Mouse (Mus musculus): ENCODE measurements around the gene Soga1. TPM values are rescaled to one million over a fixed set of nuclear protein-coding genes. Genes with fewer than 3 reads are reported as not detected.
A peak's percentile ranks its signal among the peaks of the same experiment; 100 is the strongest.

Gene Soga1
- polyA plus RNA-seq, 1 experiment from 2014 or later = 4.4 TPM

- Histone ChIP-seq H3K4me3 (ENCODE audit: low read length) (no peak overlapping the region), H3K27ac (ENCODE audit: low read depth, low read length) (no peak overlapping the region), H3K4me2 (ENCODE audit: low read length) (no peak overlapping the region), H3K4me1 (ENCODE audit: control insufficient read depth, insufficient read depth, low read depth, low read length) (no peaks in the 10 kb centered on the region), H3K27me3 (replicated peaks; ENCODE audit: control insufficient read depth, insufficient read depth, low read length) (no peaks in the 10 kb centered on the region), H3K9ac (ENCODE audit: low read depth, low read length) (no peak overlapping the region), H3K9me3 (ENCODE audit: control insufficient read depth, low read length) (no peaks in the 10 kb centered on the region), H3K36me3 (ENCODE audit: control insufficient read depth, insufficient read depth, low read length) (peaks cover 81% of the 10 kb centered on the region)
- 61% methylated on average over 4 of the region's 4 CpGs for WGBS
- no peak for ATAC-seq
Measured at GRCm38 (mm10) chr2:157019228-157019627, 59.8 kb downstream of the Soga1 start.

GRCm38 (mm10) chr2:157016529-157017270 lies 62.4 kb downstream of the Soga1 start:
- peaks cover 61% of the 10 kb centered on the region for H3K36me3 ChIP-seq (ENCODE audit: control insufficient read depth, insufficient read depth, low read length)
- H3K27me3 ChIP-seq (replicated peaks; ENCODE audit: control insufficient read depth, insufficient read depth, low read length) = no peaks in the 10 kb centered on the region
- H3K27ac ChIP-seq (ENCODE audit: low read depth, low read length) = no peak overlapping the region; the same call in 1 of the 2 replicates
- H3K4me3 ChIP-seq (ENCODE audit: low read length) = no peak overlapping the region
- H3K4me2 ChIP-seq (ENCODE audit: low read length) = no peak overlapping the region
- 83% methylated on average over 18 of the region's 18 CpGs for WGBS
- no peak for ATAC-seq
- no peaks in the 10 kb centered on the region for H3K9me3 ChIP-seq (ENCODE audit: control insufficient read depth, low read length)
- H3K4me1 ChIP-seq (ENCODE audit: control insufficient read depth, insufficient read depth, low read depth, low read length) = no peaks in the 10 kb centered on the region
- no peak overlapping the region for H3K9ac ChIP-seq (ENCODE audit: low read depth, low read length)

GRCm38 (mm10) chr2:157012341-157012740 lies 66.7 kb downstream of the Soga1 start:
- Histone ChIP-seq H3K36me3 (ENCODE audit: control insufficient read depth, insufficient read depth, low read length) (peaks cover 22% of the 10 kb centered on the region), H3K4me3 (ENCODE audit: low read length) (no peak overlapping the region), H3K4me2 (ENCODE audit: low read length) (no peak overlapping the region), H3K27me3 (replicated peaks; ENCODE audit: control insufficient read depth, insufficient read depth, low read length) (no peaks in the 10 kb centered on the region), H3K9me3 (ENCODE audit: control insufficient read depth, low read length) (no peaks in the 10 kb centered on the region), H3K27ac (ENCODE audit: low read depth, low read length) (no peak overlapping the region), H3K9ac (ENCODE audit: low read depth, low read length) (no peak overlapping the region), H3K4me1 (ENCODE audit: control insufficient read depth, insufficient read depth, low read depth, low read length) (peaks cover 2% of the 10 kb centered on the region)
- WGBS = 91% methylated on average over 6 of the region's 6 CpGs
- no peak for ATAC-seq

- no peak overlapping the region for H3K27ac ChIP-seq (ENCODE audit: low read depth, low read length)
- H3K27me3 ChIP-seq (replicated peaks; ENCODE audit: control insufficient read depth, insufficient read depth, low read length) = no peaks in the 10 kb centered on the region
- ATAC-seq = 0 out of 2 replicates have a peak, but pooled peaks have one; percentile 29
- H3K4me2 ChIP-seq (ENCODE audit: low read length) = no peak overlapping the region
- H3K9ac ChIP-seq (ENCODE audit: low read depth, low read length) = 0 out of 2 replicates have a peak overlapping the region, but pooled peaks have one; percentile 14
- H3K4me3 ChIP-seq (ENCODE audit: low read length) = no peak overlapping the region
- peaks cover 14% of the 10 kb centered on the region for H3K4me1 ChIP-seq (ENCODE audit: control insufficient read depth, insufficient read depth, low read depth, low read length)
- peaks cover 8% of the 10 kb centered on the region for H3K36me3 ChIP-seq (ENCODE audit: control insufficient read depth, insufficient read depth, low read length)
- no peaks in the 10 kb centered on the region for H3K9me3 ChIP-seq (ENCODE audit: control insufficient read depth, low read length)
- WGBS = 54% methylated on average over 11 of the region's 11 CpGs
Measured at GRCm38 (mm10) chr2:157010634-157011310, 68.3 kb downstream of the Soga1 start.

- H3K36me3 ChIP-seq (ENCODE audit: control insufficient read depth, insufficient read depth, low read length) = peaks cover 4% of the 10 kb centered on the region
- H3K4me1 ChIP-seq (ENCODE audit: control insufficient read depth, insufficient read depth, low read depth, low read length) = peaks cover 16% of the 10 kb centered on the region
- H3K4me2 ChIP-seq (ENCODE audit: low read length) = no peak overlapping the region
- H3K9ac ChIP-seq (ENCODE audit: low read depth, low read length) = no peak overlapping the region
- H3K9me3 ChIP-seq (ENCODE audit: control insufficient read depth, low read length) = no peaks in the 10 kb centered on the region
- H3K4me3 ChIP-seq (ENCODE audit: low read length) = no peak overlapping the region
- no peaks in the 10 kb centered on the region for H3K27me3 ChIP-seq (replicated peaks; ENCODE audit: control insufficient read depth, insufficient read depth, low read length)
- no peak for ATAC-seq
- H3K27ac ChIP-seq (ENCODE audit: low read depth, low read length) = no peak overlapping the region
Measured at GRCm38 (mm10) chr2:157010121-157010520, 68.9 kb downstream of the Soga1 start.

GRCm38 (mm10) chr2:157008509-157008908 lies 70.5 kb downstream of the Soga1 start:
- no peak overlapping the region for H3K4me3 ChIP-seq (ENCODE audit: low read length)
- H3K4me2 ChIP-seq (ENCODE audit: low read length) = no peak overlapping the region
- no peaks in the 10 kb centered on the region for H3K27me3 ChIP-seq (replicated peaks; ENCODE audit: control insufficient read depth, insufficient read depth, low read length)
- H3K9ac ChIP-seq (ENCODE audit: low read depth, low read length) = no peak overlapping the region
- no peak overlapping the region for H3K27ac ChIP-seq (ENCODE audit: low read depth, low read length)
- H3K4me1 ChIP-seq (ENCODE audit: control insufficient read depth, insufficient read depth, low read depth, low read length) = peaks cover 16% of the 10 kb centered on the region
- no peaks in the 10 kb centered on the region for H3K36me3 ChIP-seq (ENCODE audit: control insufficient read depth, insufficient read depth, low read length)
- no peaks in the 10 kb centered on the region for H3K9me3 ChIP-seq (ENCODE audit: control insufficient read depth, low read length)
- no peak for ATAC-seq

GRCm38 (mm10) chr2:157007234-157007596 lies 71.8 kb downstream of the Soga1 start:
- no peaks in the 10 kb centered on the region for H3K27me3 ChIP-seq (replicated peaks; ENCODE audit: control insufficient read depth, insufficient read depth, low read length)
- 36% methylated on average over 5 of the region's 5 CpGs for WGBS
- no peak; the same call in 1 of the 2 replicates for ATAC-seq
- H3K9ac ChIP-seq (ENCODE audit: low read depth, low read length) = peak overlapping the region; percentile 63
- peak overlapping the region; percentile 67 for H3K27ac ChIP-seq (ENCODE audit: low read depth, low read length)
- H3K4me1 ChIP-seq (ENCODE audit: control insufficient read depth, insufficient read depth, low read depth, low read length) = peaks cover 16% of the 10 kb centered on the region
- H3K4me2 ChIP-seq (ENCODE audit: low read length) = peak overlapping the region; percentile 98
- peak overlapping the region; percentile 60 for H3K4me3 ChIP-seq (ENCODE audit: low read length)
- H3K36me3 ChIP-seq (ENCODE audit: control insufficient read depth, insufficient read depth, low read length) = no peaks in the 10 kb centered on the region
- H3K9me3 ChIP-seq (ENCODE audit: control insufficient read depth, low read length) = no peaks in the 10 kb centered on the region

GRCm38 (mm10) chr2:157006511-157007233 lies 72.4 kb downstream of the Soga1 start, which contains the start of gene Dsn1:
TSS of gene Dsn1 (minus strand) at chr2:157007154.
- Histone ChIP-seq H3K4me1 (ENCODE audit: control insufficient read depth, insufficient read depth, low read depth, low read length) (peaks cover 16% of the 10 kb centered on the region), H3K4me3 (ENCODE audit: low read length) (peak within 1 kb of the TSS; percentile 60), H3K27me3 (replicated peaks; ENCODE audit: control insufficient read depth, insufficient read depth, low read length) (no peaks in the 10 kb centered on the region), H3K9me3 (ENCODE audit: control insufficient read depth, low read length) (no peaks in the 10 kb centered on the region), H3K9ac (ENCODE audit: low read depth, low read length) (peak within 1 kb of the TSS; percentile 63), H3K36me3 (ENCODE audit: control insufficient read depth, insufficient read depth, low read length) (no peaks in the 10 kb centered on the region), H3K4me2 (ENCODE audit: low read length) (peak within 1 kb of the TSS; percentile 98), H3K27ac (ENCODE audit: low read depth, low read length) (peak within 1 kb of the TSS; percentile 67)
- ATAC-seq = peak; percentile 85
- WGBS = under 1% methylated on average over 51 of the region's 56 CpGs

GRCm38 (mm10) chr2:157002321-157002720 lies 76.7 kb downstream of the Soga1 start:
- Histone ChIP-seq H3K9ac (ENCODE audit: low read depth, low read length) (no peak overlapping the region), H3K36me3 (ENCODE audit: control insufficient read depth, insufficient read depth, low read length) (no peaks in the 10 kb centered on the region), H3K4me2 (ENCODE audit: low read length) (no peak overlapping the region), H3K4me1 (ENCODE audit: control insufficient read depth, insufficient read depth, low read depth, low read length) (peaks cover 14% of the 10 kb centered on the region), H3K27me3 (replicated peaks; ENCODE audit: control insufficient read depth, insufficient read depth, low read length) (no peaks in the 10 kb centered on the region), H3K4me3 (ENCODE audit: low read length) (no peak overlapping the region), H3K9me3 (ENCODE audit: control insufficient read depth, low read length) (no peaks in the 10 kb centered on the region), H3K27ac (ENCODE audit: low read depth, low read length) (no peak overlapping the region)
- WGBS = 92% methylated on average over 4 of the region's 4 CpGs
- no peak for ATAC-seq

Measured in hindbrain, embryonic 16.5 days (tissue).